Mouse (Mus musculus): ENCODE measurements around the gene Sox6. TPM values are rescaled to one million over a fixed set of nuclear protein-coding genes. Genes with fewer than 3 reads are reported as not detected.

Gene Sox6
- polyA plus RNA-seq, 1 experiment = not detected

DNA sequence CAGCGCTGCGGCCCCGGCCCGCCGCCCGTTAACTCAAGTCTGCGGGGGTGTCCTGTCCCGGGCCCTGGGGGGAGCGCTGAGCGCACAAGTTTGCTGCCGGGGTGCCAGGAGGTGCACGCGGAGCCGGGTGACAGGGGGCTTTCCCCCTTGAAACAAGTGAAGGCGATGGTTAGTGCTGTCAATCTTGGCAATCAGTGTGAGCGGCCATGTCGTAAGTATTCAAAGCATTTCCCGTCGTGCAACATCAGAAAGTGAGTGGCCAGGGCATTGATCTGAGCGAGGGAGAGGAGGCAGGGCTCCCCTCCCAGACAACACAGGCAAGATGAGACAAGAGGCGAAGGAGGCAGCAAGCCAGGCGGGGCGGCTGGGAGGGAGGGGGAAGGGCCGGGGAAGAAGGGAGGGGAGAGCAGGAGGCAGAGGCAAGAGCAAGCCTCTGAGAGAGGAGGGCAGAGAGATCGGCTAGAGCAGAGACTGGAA, 4.3 kb downstream of the Sox6 start:
- peaks cover 3% of the 10 kb centered on the region; the same call in 1 of the 2 replicates for H3K4me1 ChIP-seq (ENCODE audit: control insufficient read depth, insufficient read depth, low read length)
- H3K4me3 ChIP-seq (ENCODE audit: insufficient read depth, low read length) = no peak overlapping the region
- no peak overlapping the region for H3K27ac ChIP-seq (ENCODE audit: insufficient read depth, low read depth, low read length)
- no peak for TF ChIP-seq POLR2A (IDR thresholded peaks at IDR 0.05; ENCODE audit: borderline replicate concordance, low read depth, low read length)
- no peak for TF ChIP-seq CTCF (IDR thresholded peaks at IDR 0.05; ENCODE audit: low read depth, low read length)

DNA sequence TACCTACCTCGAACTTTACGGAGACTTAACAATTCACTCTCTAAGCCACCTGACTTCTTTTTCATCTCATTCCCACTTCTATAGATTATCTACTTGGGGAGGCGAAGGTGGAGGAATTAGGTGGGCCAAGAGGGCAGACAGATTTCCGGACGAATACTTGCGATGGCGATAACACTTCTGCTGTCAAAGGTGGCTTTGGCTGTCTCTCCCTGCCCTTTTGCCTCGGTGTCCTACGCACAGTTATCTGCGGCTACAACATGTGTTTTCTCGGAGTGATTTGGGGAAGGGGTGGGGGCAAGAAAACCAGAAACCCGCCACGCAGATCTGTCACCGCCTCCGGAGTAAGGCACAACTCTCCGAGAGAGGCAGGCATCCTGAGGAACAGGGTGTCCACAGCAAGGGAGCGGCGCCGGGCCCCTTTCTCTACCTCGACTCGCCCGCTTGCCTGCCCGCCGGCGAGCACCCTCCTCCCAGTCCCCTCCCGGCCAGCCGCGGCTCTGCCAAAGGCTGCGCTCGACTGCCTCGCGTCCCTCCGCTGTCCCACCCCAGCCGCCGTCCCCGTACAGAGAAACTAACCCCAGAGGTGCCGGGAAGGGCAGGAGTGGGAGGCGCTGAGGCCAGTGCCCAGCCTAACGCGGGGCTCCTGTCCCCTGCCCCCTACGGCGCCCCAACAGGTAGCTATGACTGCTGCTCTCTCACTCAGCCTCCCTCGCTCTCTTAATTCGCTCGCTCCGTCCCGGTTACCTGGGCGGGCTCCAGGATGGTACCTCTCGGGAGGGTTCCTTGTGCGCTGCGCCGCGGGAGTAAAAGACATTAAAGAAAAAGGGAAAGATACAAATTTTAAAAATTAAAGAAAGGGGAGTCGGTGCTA, 5.0 kb downstream of the Sox6 start:
- Histone ChIP-seq H3K4me3 (ENCODE audit: insufficient read depth, low read length) (peak overlapping the region; percentile 26), H3K4me1 (ENCODE audit: control insufficient read depth, insufficient read depth, low read length) (no peaks in the 10 kb centered on the region), H3K27ac (ENCODE audit: insufficient read depth, low read depth, low read length) (no peak overlapping the region)
- TF ChIP-seq POLR2A (IDR thresholded peaks at IDR 0.05; ENCODE audit: borderline replicate concordance, low read depth, low read length) (no peak), CTCF (IDR thresholded peaks at IDR 0.05; ENCODE audit: low read depth, low read length) (no peak)

DNA sequence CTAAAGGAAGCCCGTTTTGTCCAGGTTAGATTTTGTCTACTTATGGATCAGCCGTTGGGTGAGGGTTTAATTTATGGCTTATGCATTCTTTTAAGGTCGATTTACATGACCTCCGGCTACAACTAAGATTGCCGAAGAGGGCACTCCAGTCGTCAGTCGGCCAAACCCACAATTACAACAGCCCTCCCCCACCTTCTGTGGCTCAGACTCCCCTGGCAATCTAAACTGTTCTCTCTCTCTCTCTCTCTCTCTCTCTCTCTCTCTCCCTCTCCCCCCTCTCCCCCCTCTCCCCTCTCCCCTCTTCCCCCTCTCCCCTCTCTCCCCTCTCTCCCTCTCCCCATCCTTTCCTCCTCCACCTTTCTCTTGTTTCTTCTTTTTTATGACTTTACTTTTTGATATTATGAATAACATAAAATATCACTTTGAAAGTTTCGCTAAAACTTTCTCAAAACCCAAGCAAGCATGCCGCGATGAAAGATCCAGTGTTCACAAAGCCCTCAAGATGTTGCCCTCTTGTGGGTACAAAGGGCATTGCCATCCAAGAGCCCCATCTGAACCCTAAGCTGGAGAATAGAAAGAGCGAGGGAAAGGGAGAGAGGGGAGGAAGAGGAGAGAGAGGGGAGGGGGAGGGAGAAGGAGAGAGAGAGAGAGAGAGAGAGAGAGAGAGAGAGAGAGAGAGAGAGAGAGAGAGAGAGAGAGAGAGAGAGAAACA, 5.8 kb downstream of the Sox6 start:
- H3K4me1 ChIP-seq (ENCODE audit: control insufficient read depth, insufficient read depth, low read length) = no peaks in the 10 kb centered on the region
- H3K4me3 ChIP-seq (ENCODE audit: insufficient read depth, low read length) = peak overlapping the region; percentile 29
- TF ChIP-seq POLR2A (IDR thresholded peaks at IDR 0.05; ENCODE audit: borderline replicate concordance, low read depth, low read length) (no peak), CTCF (IDR thresholded peaks at IDR 0.05; ENCODE audit: low read depth, low read length) (0 out of 2 replicates have a peak, but pooled peaks have one; percentile 11)
- H3K27ac ChIP-seq (ENCODE audit: insufficient read depth, low read depth, low read length) = no peak overlapping the region

DNA sequence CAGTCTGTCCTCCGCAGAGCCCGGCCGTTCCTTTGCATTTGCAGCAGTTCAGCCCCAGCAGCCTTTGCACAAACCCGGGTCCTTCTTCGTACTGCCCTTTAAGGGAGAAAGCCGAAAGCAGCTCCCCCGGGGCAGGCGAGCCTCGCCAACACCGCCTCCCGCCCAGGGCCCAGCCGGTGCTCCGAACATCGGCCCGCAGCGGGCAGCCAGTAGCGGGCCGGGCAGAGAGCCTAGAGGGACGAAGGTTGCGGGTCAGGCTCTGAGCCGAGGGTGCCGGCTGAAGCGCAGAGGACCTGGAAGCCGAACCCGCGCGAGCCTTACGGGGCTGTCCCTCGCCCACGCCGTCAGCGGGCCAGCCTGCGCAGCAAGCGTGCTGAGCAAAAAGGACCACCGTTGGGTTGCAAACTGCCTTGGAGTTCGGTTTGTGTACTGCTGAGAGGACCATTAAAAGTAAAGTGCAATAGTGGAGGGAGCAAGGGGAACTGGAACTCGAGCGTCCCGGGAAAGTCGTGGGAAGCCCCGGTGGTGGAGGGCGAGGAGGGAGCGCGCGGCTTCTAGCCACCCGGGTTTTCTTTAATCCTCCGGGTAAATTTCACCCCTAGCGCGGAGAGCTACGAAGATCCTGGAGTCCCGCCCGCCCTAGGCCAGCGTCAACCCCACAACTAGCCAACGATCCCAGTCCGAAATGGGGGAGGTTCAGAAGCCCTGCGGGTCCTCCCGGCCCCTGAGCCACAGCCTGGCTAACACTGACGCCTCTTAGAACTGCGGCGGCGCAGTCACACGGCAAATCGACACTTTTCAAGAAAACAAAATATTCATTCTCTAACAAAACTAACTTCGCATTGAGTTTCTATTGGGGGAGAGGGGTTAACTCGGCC, 6.6 kb downstream of the Sox6 start:
- no peak overlapping the region for H3K27ac ChIP-seq (ENCODE audit: insufficient read depth, low read depth, low read length)

DNA sequence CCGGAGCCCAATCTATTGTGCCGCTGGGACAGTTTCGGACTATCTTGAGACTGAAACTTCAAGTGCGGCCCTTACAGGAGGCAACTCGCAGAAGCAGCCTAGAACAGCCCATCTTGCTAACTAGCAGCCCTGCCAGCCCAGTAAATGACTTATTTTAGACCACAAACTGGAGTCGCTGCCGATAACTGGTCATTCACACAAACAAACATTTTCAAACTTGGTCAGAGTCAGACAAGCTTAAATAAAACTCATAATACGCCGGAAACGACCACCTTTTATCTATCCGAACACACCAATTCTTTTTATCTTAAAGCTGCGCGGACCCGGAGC, 7.2 kb downstream of the Sox6 start:
- H3K27ac ChIP-seq (ENCODE audit: insufficient read depth, low read depth, low read length) = no peak overlapping the region
- peak overlapping the region; percentile 29; the same call in 1 of the 2 replicates for H3K4me3 ChIP-seq (ENCODE audit: insufficient read depth, low read length)
- H3K4me1 ChIP-seq (ENCODE audit: control insufficient read depth, insufficient read depth, low read length) = no peaks in the 10 kb centered on the region
- TF ChIP-seq POLR2A (IDR thresholded peaks at IDR 0.05; ENCODE audit: borderline replicate concordance, low read depth, low read length) (no peak), CTCF (IDR thresholded peaks at IDR 0.05; ENCODE audit: low read depth, low read length) (no peak)

More for the DNA sequence above, 6.6 kb downstream of the Sox6 start:
- no peak for TF ChIP-seq POLR2A (IDR thresholded peaks at IDR 0.05; ENCODE audit: borderline replicate concordance, low read depth, low read length)
- no peak for TF ChIP-seq CTCF (IDR thresholded peaks at IDR 0.05; ENCODE audit: low read depth, low read length)
- no peaks in the 10 kb centered on the region for H3K4me1 ChIP-seq (ENCODE audit: control insufficient read depth, insufficient read depth, low read length)
- H3K4me3 ChIP-seq (ENCODE audit: insufficient read depth, low read length) = peak overlapping the region; percentile 29

DNA sequence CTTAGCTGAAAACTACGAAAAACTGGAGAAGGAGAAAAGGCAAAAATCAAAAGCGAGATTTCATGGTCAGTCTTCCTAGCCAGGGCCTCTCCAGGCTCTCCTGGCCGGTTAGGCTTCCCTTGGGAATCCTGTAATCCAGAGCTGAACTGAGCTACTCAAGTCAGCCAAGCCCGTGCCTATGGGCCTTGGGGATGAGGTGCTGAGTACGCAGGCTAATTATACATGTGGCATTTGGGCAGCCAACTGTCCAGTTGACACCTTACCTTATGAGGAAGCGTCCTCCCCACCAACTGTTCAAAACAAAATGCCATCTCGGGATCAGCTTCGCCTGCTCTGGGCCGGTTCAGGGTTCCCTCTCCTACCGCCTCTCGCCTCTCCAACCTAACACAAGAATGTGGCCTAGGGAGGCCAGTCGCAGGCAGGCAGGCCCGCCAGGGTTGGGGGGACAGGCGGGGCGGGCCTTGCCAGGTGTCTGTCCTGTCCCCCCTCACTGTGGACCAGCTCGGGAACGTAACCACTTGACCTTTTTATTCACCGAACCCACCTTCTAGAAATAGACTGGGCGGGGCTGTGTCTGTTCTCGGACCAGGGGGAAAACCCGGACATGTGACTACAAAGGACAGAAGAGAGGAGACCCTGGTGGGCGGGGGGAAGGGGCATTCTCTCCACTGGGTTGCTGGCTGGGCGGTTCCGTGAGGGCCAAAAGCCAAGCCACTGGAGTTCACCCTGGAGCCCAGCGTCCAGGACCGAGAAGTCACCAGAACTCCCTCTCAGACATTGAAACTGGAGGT, 7.8 kb downstream of the Sox6 start:
- no peak overlapping the region for H3K27ac ChIP-seq (ENCODE audit: insufficient read depth, low read depth, low read length)
- 0 out of 2 replicates have a peak overlapping the region, but pooled peaks have one; percentile 29 for H3K4me3 ChIP-seq (ENCODE audit: insufficient read depth, low read length)
- TF ChIP-seq CTCF (IDR thresholded peaks at IDR 0.05; ENCODE audit: low read depth, low read length) (no peak), POLR2A (IDR thresholded peaks at IDR 0.05; ENCODE audit: borderline replicate concordance, low read depth, low read length) (no peak)
- H3K4me1 ChIP-seq (ENCODE audit: control insufficient read depth, insufficient read depth, low read length) = no peaks in the 10 kb centered on the region

DNA sequence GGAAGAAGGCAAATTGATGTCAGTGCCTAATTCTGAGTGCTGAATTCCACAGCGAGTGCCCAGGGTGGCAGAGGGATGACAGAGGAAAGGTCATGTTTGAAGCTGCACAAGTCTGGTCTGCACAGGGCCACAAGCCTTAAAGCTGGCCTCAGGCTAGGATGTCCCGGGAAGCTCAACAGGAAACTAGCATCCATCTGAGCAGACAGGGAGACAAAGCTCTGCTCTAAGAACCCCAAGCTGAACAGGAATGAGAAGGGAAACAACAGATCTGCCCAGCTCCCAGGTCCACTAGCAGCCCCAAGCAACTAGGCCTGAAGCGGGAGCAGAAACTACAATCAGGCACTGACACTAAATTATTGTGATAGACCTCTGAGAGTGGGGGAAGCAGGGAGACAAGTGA, 8.6 kb downstream of the Sox6 start:
- TF ChIP-seq CTCF (IDR thresholded peaks at IDR 0.05; ENCODE audit: low read depth, low read length) (no peak), POLR2A (IDR thresholded peaks at IDR 0.05; ENCODE audit: borderline replicate concordance, low read depth, low read length) (no peak)
- Histone ChIP-seq H3K4me1 (ENCODE audit: control insufficient read depth, insufficient read depth, low read length) (no peaks in the 10 kb centered on the region), H3K27ac (ENCODE audit: insufficient read depth, low read depth, low read length) (no peak overlapping the region), H3K4me3 (ENCODE audit: insufficient read depth, low read length) (no peak overlapping the region)

DNA sequence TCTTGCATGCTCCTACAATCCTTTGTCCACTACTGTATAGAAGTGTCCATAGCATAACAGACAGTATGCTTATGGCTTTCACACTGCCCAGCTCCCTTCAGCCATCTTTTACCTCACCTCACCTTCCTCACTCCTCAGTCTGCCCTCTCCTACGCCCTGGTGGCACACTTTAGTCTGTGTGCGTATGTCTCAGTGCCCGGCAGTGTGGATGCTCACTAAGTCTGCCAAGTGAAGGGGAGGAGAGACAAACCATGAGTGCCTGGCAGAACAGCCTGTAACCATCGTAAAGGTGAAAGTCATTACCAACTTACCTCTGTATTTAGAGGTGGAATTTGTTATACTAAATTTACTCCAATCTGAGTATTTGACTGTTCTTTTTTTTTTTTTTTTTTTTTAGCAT, 35.9 kb downstream of the Sox6 start:
- no peak overlapping the region for H3K4me3 ChIP-seq (ENCODE audit: insufficient read depth, low read length)

More for the DNA sequence above, 35.9 kb downstream of the Sox6 start:
- Histone ChIP-seq H3K27ac (ENCODE audit: insufficient read depth, low read depth, low read length) (no peak overlapping the region), H3K4me1 (ENCODE audit: control insufficient read depth, insufficient read depth, low read length) (no peaks in the 10 kb centered on the region)
- no peak for TF ChIP-seq POLR2A (IDR thresholded peaks at IDR 0.05; ENCODE audit: borderline replicate concordance, low read depth, low read length)
- TF ChIP-seq CTCF (IDR thresholded peaks at IDR 0.05; ENCODE audit: low read depth, low read length) = no peak
